Mouse (Mus musculus): ENCODE measurements around the gene Cdk15.

- TF ChIP-seq EP300 (optimal IDR thresholded peaks at IDR 0.05) (no peak), CTCF (IDR thresholded peaks at IDR 0.05; ENCODE audit: low read depth) (no peak)
Observed at GRCm38 (mm10) chr1:59360834-59361233, 104.1 kb downstream of the Cdk15 start.

Measured in stomach, postnatal 0 days (tissue).